Mouse (Mus musculus) liver, postnatal 0 days (tissue): ENCODE data around the gene Wwtr1.

Experiments
- CTCF ChIP-seq: sonication (generic); IDR thresholded peaks from 2 replicates; pipeline ENCODE4 v1.5.1; 2016; ENCODE audit warnings: antibody characterized with exemption, low read depth
- EP300 ChIP-seq: IDR thresholded peaks from 2 replicates; pipeline ENCODE4 v1.6.1; 2016; ENCODE audit warnings: antibody characterized with exemption, low read depth, mild to moderate bottlenecking

DNA sequence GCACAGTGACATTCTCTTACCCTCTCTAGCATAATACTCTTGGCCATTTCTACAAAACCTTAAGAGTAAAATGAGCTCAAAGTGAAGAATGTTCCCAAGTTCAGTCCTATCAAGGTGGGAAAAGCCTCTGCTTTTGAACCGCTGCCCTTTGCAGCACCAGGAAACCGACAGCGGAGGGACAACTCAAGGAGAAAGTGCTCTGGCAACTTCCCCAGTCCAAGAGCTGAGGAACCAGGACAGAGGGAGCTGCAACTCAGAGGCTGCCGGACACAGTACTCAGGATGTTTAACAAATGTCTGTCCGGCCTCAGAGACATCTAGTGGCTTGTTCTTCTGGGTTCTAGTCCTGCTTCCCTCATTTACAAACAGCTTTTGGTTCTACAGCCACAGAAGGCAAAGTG, 93.7 kb downstream of the Wwtr1 start:
- no peak for TF ChIP-seq CTCF
- no peak for TF ChIP-seq EP300
